Mouse (Mus musculus) kidney, adult 2 months (tissue): ENCODE measurements around the gene Armh2. TPM values are rescaled to one million over a fixed set of nuclear protein-coding genes. Genes with fewer than 3 reads are reported as not detected.

Source experiments
- DNase-seq: peaks from one replicate; pipeline ENCODE4 v3.0.0; 2021
- H3K27ac ChIP-seq: fragments of 200-500 bp; 2 replicates; pipeline ENCODE4 v1.5.1; 2012; ENCODE audit warnings: low read depth, low read length, control low read depth, inconsistent platforms; ENCODE audit not compliant: insufficient read depth
- H3K27me3 ChIP-seq: fragments of 200-500 bp; replicated peaks from 2 replicates; pipeline ENCODE4 v1.6.1; 2012; ENCODE audit warnings: mild to moderate bottlenecking, moderate library complexity, low read length, inconsistent platforms; ENCODE audit not compliant: control insufficient read depth, insufficient read depth
- H3K36me3 ChIP-seq: fragments of 200-500 bp; 2 replicates; pipeline ENCODE4 v1.6.1; 2012; ENCODE audit warnings: mild to moderate bottlenecking, moderate library complexity, low read length, inconsistent platforms; ENCODE audit not compliant: control insufficient read depth, insufficient read depth
- H3K4me1 ChIP-seq: fragments of 200-500 bp; 2 replicates; pipeline ENCODE4 v1.6.1; 2011; ENCODE audit warnings: low read length; ENCODE audit not compliant: control insufficient read depth, insufficient read depth
- H3K4me3 ChIP-seq: fragments of 200-500 bp; 2 replicates; pipeline ENCODE4 v1.5.1; 2011; ENCODE audit warnings: mild to moderate bottlenecking, low read depth, low read length, control low read depth; ENCODE audit not compliant: insufficient read depth
- CTCF ChIP-seq: fragments of 200-500 bp; conservative IDR thresholded peaks from 2 replicates; pipeline ENCODE4 v1.5.1; 2011; ENCODE audit warnings: low read depth, mild to moderate bottlenecking, control low read depth, low read length, moderate library complexity, mixed read lengths; ENCODE audit not compliant: insufficient read depth, insufficient read length
- POLR2A ChIP-seq: fragments of 200-500 bp; IDR thresholded peaks from one replicate; pipeline ENCODE4 v1.6.1; 2011; ENCODE audit warnings: low read depth, low read length, control low read depth
- WGBS: fragments of 180-500 bp; shearing (Covaris S2); methylation state at CpG from one replicate; pipeline ENCODE4 v1.1.7; 2018; 5-methylcytosine and 5-hydroxymethylcytosine counted together
- polyA plus RNA-seq: library from polyadenylated mRNA; depleted of rRNA; stranded (reverse); fragments of >200 nt; gene quantifications from 2 replicates; pipeline ENCODE4 v1.2.3, GENCODE M21; 2012; rRNA removed

Armh2 gene
- polyA plus RNA-seq: not detected in 2 replicates

DNA sequence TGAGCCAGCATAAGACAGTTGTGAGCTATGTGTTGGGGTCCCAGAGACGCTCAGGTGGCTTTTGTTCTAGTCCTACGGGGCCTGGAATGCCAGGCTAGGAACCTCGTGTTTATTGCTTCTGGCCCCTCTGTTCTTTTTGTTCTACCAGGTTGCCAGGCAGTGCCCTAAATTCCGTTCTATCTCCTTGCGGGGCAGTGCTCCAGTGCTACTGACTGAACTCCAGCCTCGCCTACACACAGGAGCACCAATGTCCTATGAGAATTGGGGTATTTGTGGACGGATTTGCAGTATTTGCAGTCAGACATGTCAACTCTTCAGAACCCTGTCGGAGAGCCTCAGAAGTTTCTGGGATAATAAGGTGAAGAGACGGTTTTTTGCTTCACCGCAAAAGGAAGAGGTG is at the start of gene Armh2:
Armh2 (plus strand) TSS at position 205 of the 400 bp plus-strand sequence.
- no peaks in the 10 kb centered on the region for H3K27me3 ChIP-seq
- WGBS: 92% methylated on average over 10 of the region's 10 CpGs
- H3K36me3 ChIP-seq: no peaks in the 10 kb centered on the region
- no peak for TF ChIP-seq POLR2A
- no peak for TF ChIP-seq CTCF
- no peak for DNase-seq
- no peak within 1 kb of the TSS for H3K27ac ChIP-seq
- no peak within 1 kb of the TSS for H3K4me3 ChIP-seq
- no peaks in the 10 kb centered on the region for H3K4me1 ChIP-seq

- Histone ChIP-seq H3K27ac (no peak overlapping the region), H3K27me3 (no peaks in the 10 kb centered on the region), H3K36me3 (no peaks in the 10 kb centered on the region), H3K4me1 (no peaks in the 10 kb centered on the region), H3K4me3 (no peak overlapping the region)
- WGBS: 91% methylated on average over 7 of the region's 7 CpGs
- DNase-seq: no peak
- no peak for TF ChIP-seq CTCF
- no peak for TF ChIP-seq POLR2A
Measured at GRCm38 (mm10) chr13:24693312-24693711, 47.7 kb upstream of the Armh2 start.

GRCm38 (mm10) chr13:24698746-24699145 is 42.3 kb upstream of the Armh2 start:
- TF ChIP-seq CTCF: no peak
- no peak for TF ChIP-seq POLR2A
- 95% methylated on average over 4 of the region's 4 CpGs for WGBS
- Histone ChIP-seq H3K27me3 (no peaks in the 10 kb centered on the region), H3K4me1 (no peaks in the 10 kb centered on the region), H3K27ac (no peak overlapping the region), H3K4me3 (no peak overlapping the region), H3K36me3 (no peaks in the 10 kb centered on the region)
- DNase-seq: no peak

GRCm38 (mm10) chr13:24702128-24702527 is 38.9 kb upstream of the Armh2 start:
- no peaks in the 10 kb centered on the region for H3K36me3 ChIP-seq
- 78% methylated on average over 5 of the region's 5 CpGs for WGBS
- no peak overlapping the region for H3K27ac ChIP-seq
- no peak for TF ChIP-seq CTCF
- no peaks in the 10 kb centered on the region for H3K27me3 ChIP-seq
- DNase-seq: no peak
- H3K4me3 ChIP-seq: no peak overlapping the region
- H3K4me1 ChIP-seq: no peaks in the 10 kb centered on the region

DNA sequence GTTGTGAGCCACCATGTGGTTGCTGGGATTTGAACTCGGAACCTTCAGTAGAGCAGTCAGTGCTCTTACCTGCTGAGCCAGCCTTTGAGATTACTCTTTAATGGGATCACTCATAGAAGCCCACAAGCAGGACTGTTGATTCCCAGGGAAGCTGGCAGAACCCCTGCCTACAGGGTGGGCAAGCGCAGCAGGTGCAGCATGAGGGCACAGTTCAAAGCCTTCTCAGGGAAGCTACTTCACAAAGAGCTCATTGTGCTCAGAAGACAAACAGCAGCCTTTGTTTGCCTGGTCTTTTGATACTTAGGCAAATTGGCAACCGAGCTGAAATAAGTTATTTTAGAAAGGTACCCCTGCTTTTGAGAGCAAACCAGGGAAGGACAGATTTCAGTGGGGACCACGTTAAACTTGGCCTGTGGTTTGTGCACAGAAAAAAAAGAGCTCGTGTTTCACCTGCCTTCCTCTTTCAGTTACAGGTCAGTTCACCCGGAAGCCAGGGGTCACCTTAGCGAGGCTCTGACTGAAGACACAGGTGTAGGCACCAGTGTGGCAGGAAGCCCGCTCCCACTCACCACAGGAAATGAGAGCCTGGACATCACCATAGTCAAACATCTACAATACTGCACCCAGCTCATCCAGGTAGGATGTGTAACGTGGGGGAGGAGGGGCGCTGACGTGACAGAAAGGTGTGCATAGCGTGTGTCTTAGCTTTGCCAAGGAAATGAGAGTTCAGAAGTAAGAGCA is 31.2 kb upstream of the Armh2 start:
- Histone ChIP-seq H3K4me3 (no peak overlapping the region), H3K4me1 (no peaks in the 10 kb centered on the region), H3K36me3 (no peaks in the 10 kb centered on the region), H3K27ac (no peak overlapping the region), H3K27me3 (no peaks in the 10 kb centered on the region)
- DNase-seq: no peak
- 68% methylated on average over 12 of the region's 12 CpGs for WGBS
- TF ChIP-seq POLR2A: no peak
- TF ChIP-seq CTCF: no peak

DNA sequence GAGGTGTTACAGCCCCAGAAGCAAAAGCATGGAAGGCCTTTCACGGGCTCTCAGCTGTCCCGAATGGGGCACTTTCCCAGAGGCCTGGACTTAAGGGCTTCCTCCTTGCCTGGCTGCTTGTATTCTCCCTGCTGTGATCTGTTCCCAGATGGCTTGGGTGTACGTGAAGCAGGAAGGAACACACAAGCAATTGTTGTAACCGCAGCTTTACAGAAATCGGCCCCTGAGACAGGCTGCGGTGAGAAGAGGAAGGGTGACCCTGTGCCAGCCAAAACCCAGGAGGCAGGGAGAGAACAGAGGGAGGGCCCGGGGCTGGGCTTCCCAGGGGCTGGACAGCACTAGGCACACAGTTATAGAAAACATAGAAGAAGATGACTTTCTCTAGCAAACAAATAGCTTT is 30.1 kb upstream of the Armh2 start:
- Histone ChIP-seq H3K27ac (no peak overlapping the region), H3K4me3 (no peak overlapping the region), H3K36me3 (no peaks in the 10 kb centered on the region), H3K27me3 (no peaks in the 10 kb centered on the region), H3K4me1 (no peaks in the 10 kb centered on the region)
- no peak for TF ChIP-seq CTCF
- TF ChIP-seq POLR2A: no peak
- DNase-seq: no peak
- WGBS: 61% methylated on average over 7 of the region's 7 CpGs

DNA sequence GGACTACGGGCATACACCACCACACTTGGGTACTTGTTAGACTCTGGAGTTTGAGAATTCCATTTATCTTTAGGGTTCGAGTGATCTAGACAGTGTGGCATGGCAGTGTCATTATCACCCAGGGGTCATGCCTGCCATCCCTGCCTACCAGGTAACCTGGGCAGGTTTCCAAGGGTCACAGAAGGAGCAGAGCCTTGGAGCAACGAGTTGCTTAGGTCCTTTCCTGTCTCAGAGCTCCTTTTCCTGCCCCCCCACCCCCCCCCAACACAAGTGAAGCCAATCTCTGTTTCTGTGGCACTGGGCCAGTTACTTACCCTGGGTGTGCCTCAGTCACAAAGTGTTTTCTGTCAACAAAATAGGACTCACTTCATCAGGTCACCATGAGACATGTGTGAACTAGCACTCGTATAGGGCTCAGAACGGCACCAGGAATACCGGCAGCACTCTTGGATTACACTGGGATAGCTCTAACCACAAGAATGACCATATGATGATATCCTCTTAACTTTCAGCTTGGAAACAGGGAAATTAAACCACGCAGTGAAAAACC is 28.4 kb upstream of the Armh2 start:
- H3K27ac ChIP-seq: 0 out of 2 replicates have a peak overlapping the region, but pooled peaks have one; percentile 24
- 60% methylated on average over 7 of the region's 7 CpGs for WGBS
- peak; percentile 48 for DNase-seq
- TF ChIP-seq POLR2A (no peak), CTCF (no peak)
- no peaks in the 10 kb centered on the region for H3K27me3 ChIP-seq
- 0 out of 2 replicates have a peak, but pooled peaks cover 3% of the 10 kb centered on the region for H3K4me1 ChIP-seq
- no peak overlapping the region for H3K4me3 ChIP-seq
- H3K36me3 ChIP-seq: no peaks in the 10 kb centered on the region
